Mouse (Mus musculus) lung, embryonic 16.5 days (tissue): ENCODE measurements around the gene Musk. TPM values are rescaled to one million over a fixed set of nuclear protein-coding genes. Genes with fewer than 3 reads are reported as not detected.
A peak's percentile ranks its signal among the peaks of the same experiment; 100 is the strongest.

ENCODE experiments used
- ATAC-seq: fragments of 200-750 bp; cut with Nextera tagmentation; 2 replicates; pipeline ENCODE4 v1.8.0; 2017; ENCODE audit warnings: low read depth, mild to moderate bottlenecking, moderate library complexity
- H3K27ac ChIP-seq: fragments of 300-500 bp; sonication (generic); 2 replicates; pipeline ENCODE4 v1.5.1; 2014; ENCODE audit warnings: mild to moderate bottlenecking, control low read depth, low read length
- H3K27me3 ChIP-seq: fragments of 300-500 bp; sonication (generic); 2 replicates; pipeline ENCODE4 v1.6.1; 2014; ENCODE audit warnings: low read depth, low read length, mixed read lengths; ENCODE audit not compliant: control insufficient read depth, insufficient read depth
- H3K36me3 ChIP-seq: fragments of 300-500 bp; sonication (generic); 2 replicates; pipeline ENCODE4 v1.6.1; 2014; ENCODE audit warnings: low read length; ENCODE audit not compliant: control insufficient read depth, insufficient read depth
- H3K4me1 ChIP-seq: fragments of 300-500 bp; sonication (generic); replicated peaks from 2 replicates; pipeline ENCODE4 v1.6.1; 2014; ENCODE audit warnings: low read length, mixed read lengths; ENCODE audit not compliant: control insufficient read depth, insufficient read depth
- H3K4me2 ChIP-seq: fragments of 300-500 bp; sonication (generic); 2 replicates; pipeline ENCODE4 v1.6.1; 2014; ENCODE audit warnings: low read depth, low read length, control low read depth
- H3K4me3 ChIP-seq: fragments of 300-500 bp; sonication (generic); 2 replicates; pipeline ENCODE4 v1.5.1; 2014; ENCODE audit warnings: mild to moderate bottlenecking, low read length, control low read depth
- H3K9ac ChIP-seq: fragments of 300-500 bp; sonication (generic); 2 replicates; pipeline ENCODE4 v1.6.1; 2014; ENCODE audit warnings: low read length, control low read depth
- H3K9me3 ChIP-seq: fragments of 300-500 bp; sonication (generic); 2 replicates; pipeline ENCODE4 v1.6.1; 2016; ENCODE audit warnings: low read length; ENCODE audit not compliant: control insufficient read depth
- WGBS: fragments of 180-500 bp; shearing (Covaris S2); extraction: QIAGEN DNeasy Blood & Tissue Kit; methylation state at CpG from one replicate; pipeline ENCODE4 v1.1.7; 2014; 5-methylcytosine and 5-hydroxymethylcytosine counted together
- polyA plus RNA-seq: library from polyadenylated mRNA; unstranded; fragments of >200 nt; fragmentation: Nextera tagmentation; extraction: Ambion mirVana; gene quantifications from 2 replicates; pipeline ENCODE4 v1.2.1, GENCODE M21; 2015

Gene Musk
- polyA plus RNA-seq, 1 experiment from 2014 or later = 0.06 TPM

DNA sequence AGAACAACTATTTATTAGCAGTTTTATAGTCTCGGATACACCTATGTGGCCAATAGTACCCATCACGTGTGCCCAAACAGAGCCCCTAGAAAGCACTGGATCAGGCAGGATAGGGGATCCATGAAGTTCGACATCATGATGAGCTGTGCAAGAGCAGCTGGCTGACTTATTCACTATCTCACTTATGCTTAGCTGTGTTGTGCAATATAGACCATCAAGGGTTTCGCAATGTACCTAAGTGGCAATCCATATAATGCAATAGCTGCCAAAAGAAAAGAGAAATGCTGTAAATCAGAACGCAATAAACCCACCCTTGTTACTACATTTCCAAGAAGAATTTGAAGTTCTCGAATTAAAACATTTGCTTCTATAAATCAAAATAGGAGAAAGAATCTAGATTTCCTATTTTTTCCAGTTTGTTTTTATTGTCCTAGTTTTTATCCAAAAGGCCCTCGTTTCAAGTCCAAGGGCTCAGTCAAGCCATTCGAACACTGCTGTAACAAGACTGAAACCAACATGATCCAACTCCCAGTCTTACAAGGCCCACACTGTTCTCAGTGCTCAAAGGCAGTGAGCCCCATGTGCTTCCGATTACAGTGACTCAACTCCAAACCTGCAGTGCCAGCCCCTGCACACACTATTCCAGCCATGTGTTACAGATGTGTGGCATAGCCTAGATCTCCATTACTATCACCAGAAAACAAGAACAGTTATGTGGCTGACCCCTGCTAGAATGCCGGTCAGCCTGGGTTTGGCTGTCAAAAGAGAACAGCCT lies 45.3 kb downstream of the Musk start:
- Histone ChIP-seq H3K4me1 (no peaks in the 10 kb centered on the region; the same call in 1 of the 2 replicates), H3K4me2 (no peak overlapping the region), H3K4me3 (no peak overlapping the region), H3K27ac (peak overlapping the region; percentile 70; the same call in 1 of the 2 replicates), H3K9ac (no peak overlapping the region), H3K36me3 (no peaks in the 10 kb centered on the region), H3K9me3 (no peaks in the 10 kb centered on the region), H3K27me3 (no peaks in the 10 kb centered on the region)
- 65% methylated on average over 10 of the region's 10 CpGs for WGBS
- peak; percentile 92 for ATAC-seq

DNA sequence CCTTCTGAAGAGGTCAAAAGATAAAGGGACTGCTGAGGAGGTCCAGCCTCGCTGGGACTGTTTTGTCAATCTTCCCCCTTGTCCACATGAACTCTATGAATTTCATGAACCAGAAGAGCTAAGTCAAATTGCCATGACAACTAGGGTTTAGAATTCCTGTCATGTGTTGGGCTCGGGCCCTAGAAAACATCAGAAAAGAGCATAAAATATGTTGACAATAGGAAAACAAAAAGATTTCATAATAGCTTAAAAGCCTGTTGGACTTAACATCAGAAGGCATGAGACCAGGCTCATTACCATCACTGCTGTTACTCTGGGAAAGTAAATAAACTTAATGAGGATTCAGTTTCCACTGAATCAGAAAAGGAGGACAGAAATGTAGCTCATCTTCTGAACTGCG lies 46.6 kb downstream of the Musk start:
- no peak overlapping the region for H3K27ac ChIP-seq
- 36% methylated on average over 3 of the region's 3 CpGs for WGBS
- H3K27me3 ChIP-seq = no peaks in the 10 kb centered on the region
- H3K9me3 ChIP-seq = no peaks in the 10 kb centered on the region
- ATAC-seq = peak; percentile 49; the same call in 1 of the 2 replicates
- H3K36me3 ChIP-seq = no peaks in the 10 kb centered on the region
- no peak overlapping the region for H3K9ac ChIP-seq
- no peak overlapping the region for H3K4me3 ChIP-seq
- H3K4me2 ChIP-seq = no peak overlapping the region
- H3K4me1 ChIP-seq = no peaks in the 10 kb centered on the region; the same call in 1 of the 2 replicates

DNA sequence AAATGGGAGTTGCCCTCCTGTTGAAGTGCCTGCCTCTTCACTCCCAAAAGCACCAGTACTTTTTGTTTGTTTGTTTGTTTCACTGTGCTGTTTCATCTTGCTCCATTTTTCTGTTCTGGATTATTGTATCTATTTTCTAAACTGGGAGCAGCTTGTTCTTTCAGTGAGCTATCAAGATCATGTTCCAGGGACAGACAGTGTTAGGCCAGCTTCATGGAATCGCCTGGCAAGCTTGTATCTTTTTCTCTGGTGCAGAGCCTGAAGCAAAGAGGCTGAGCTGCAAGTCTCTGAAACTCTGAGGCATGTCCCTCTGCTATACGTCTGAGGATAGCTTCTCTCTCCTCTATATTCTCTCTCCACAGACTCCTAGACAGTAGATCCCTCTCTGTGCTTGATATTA lies 50.5 kb downstream of the Musk start:
- no peak overlapping the region for H3K27ac ChIP-seq
- no peak overlapping the region for H3K9ac ChIP-seq
- no peaks in the 10 kb centered on the region for H3K9me3 ChIP-seq
- ATAC-seq = no peak
- no peaks in the 10 kb centered on the region for H3K36me3 ChIP-seq
- no peaks in the 10 kb centered on the region for H3K27me3 ChIP-seq
- no peak overlapping the region for H3K4me3 ChIP-seq
- WGBS = 60% methylated on average over 2 of the region's 2 CpGs
- H3K4me2 ChIP-seq = no peak overlapping the region
- H3K4me1 ChIP-seq = no peaks in the 10 kb centered on the region

DNA sequence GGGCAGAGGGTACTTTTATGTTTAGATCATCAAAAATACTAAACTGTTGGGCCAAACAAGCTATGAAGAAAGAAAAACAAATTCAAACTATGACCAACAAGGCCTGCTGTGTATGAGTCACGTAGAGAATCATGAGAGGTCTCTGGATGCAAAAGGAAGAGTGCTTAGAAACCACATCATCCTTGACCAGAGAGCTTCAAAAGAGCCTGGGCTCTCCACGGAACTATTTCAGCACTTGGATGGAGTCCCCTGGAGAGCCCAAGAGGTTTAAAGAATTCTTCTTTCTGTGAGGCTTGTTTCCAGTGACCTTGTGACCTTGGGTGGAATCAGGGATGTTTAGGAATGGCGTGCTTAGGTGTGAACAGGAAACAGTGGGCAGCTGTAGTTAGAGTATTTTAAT lies 53.5 kb downstream of the Musk start:
- H3K36me3 ChIP-seq = no peaks in the 10 kb centered on the region
- H3K27ac ChIP-seq = no peak overlapping the region
- no peak overlapping the region for H3K9ac ChIP-seq
- H3K4me1 ChIP-seq = no peaks in the 10 kb centered on the region
- no peak overlapping the region for H3K4me3 ChIP-seq
- H3K4me2 ChIP-seq = no peak overlapping the region
- no peaks in the 10 kb centered on the region for H3K27me3 ChIP-seq
- no peak for ATAC-seq
- 25% methylated on average over 3 of the region's 3 CpGs for WGBS
- no peaks in the 10 kb centered on the region for H3K9me3 ChIP-seq

DNA sequence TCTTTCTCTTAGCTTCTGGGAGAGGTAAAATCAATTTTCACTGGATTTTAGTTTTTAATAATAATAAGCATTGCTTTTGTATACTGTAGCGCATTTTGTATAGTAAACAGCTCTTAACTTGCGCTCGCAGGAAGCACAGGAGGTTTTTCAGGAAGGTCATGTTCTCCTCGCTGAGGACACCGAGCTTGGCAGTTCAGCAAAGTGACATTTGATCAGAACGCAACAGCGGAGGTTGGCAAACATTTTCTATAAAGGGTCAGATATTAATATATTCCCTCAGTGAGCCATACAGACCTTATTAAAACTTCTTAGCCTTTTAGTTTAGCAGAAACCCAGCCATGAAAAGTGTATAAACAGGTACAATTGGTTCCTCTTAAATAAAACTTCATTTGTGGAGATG lies 64.4 kb downstream of the Musk start:
- no peak overlapping the region for H3K4me2 ChIP-seq
- H3K9ac ChIP-seq = no peak overlapping the region
- no peaks in the 10 kb centered on the region for H3K27me3 ChIP-seq
- no peaks in the 10 kb centered on the region for H3K4me1 ChIP-seq
- H3K9me3 ChIP-seq = no peaks in the 10 kb centered on the region
- H3K4me3 ChIP-seq = no peak overlapping the region
- H3K27ac ChIP-seq = no peak overlapping the region
- no peak for ATAC-seq
- H3K36me3 ChIP-seq = no peaks in the 10 kb centered on the region
- 78% methylated on average over 7 of the region's 7 CpGs for WGBS

DNA sequence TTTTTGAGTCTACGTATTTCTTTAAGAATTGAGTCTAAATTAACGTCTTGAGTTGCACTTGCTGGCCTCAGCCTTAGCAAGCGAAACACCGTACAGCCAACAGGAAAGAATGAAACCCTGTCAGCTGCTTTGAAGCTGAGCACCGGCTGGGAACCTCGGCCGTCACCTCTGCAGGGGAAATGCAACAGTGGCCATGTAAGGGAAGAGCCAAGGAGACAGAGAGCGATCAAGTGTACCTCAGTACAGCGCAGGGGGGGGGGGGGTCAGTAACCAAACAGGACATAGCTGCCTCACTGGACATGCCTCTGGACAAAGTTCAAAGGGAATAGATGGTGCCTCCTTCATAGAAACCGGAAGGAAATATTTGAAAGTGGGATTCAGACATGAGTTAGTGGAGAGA lies 65.4 kb downstream of the Musk start:
- 56% methylated on average over 10 of the region's 10 CpGs for WGBS
- ATAC-seq = no peak
- H3K27me3 ChIP-seq = no peaks in the 10 kb centered on the region
- H3K27ac ChIP-seq = no peak overlapping the region
- no peaks in the 10 kb centered on the region for H3K4me1 ChIP-seq
- no peaks in the 10 kb centered on the region for H3K9me3 ChIP-seq
- no peak overlapping the region for H3K4me2 ChIP-seq
- no peaks in the 10 kb centered on the region for H3K36me3 ChIP-seq
- no peak overlapping the region for H3K9ac ChIP-seq
- no peak overlapping the region for H3K4me3 ChIP-seq

DNA sequence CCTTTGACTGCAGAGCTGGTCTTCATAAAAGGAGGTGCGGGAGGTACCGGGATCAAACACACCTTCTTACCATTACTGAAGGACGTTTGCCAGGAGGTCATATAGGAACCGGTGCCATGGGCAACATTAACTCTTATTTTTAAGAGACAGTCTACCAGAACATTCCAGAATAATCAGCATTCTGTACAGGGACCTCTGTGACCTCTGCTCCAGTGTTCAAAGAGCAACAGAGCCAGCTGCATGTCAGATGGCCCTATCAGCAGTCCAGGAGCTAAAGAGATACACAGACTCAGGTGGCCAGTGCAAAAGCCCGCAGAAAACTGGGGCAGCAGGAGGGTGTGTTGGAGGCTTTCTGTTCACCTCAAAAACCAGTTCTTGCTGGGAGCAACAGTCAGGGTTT lies 65.8 kb downstream of the Musk start:
- no peaks in the 10 kb centered on the region for H3K36me3 ChIP-seq
- H3K27ac ChIP-seq = no peak overlapping the region
- no peaks in the 10 kb centered on the region for H3K4me1 ChIP-seq
- no peak overlapping the region for H3K4me2 ChIP-seq
- no peak overlapping the region for H3K4me3 ChIP-seq
- 53% methylated on average over 5 of the region's 5 CpGs for WGBS
- H3K9ac ChIP-seq = no peak overlapping the region
- H3K9me3 ChIP-seq = no peaks in the 10 kb centered on the region
- no peaks in the 10 kb centered on the region for H3K27me3 ChIP-seq
- no peak for ATAC-seq

DNA sequence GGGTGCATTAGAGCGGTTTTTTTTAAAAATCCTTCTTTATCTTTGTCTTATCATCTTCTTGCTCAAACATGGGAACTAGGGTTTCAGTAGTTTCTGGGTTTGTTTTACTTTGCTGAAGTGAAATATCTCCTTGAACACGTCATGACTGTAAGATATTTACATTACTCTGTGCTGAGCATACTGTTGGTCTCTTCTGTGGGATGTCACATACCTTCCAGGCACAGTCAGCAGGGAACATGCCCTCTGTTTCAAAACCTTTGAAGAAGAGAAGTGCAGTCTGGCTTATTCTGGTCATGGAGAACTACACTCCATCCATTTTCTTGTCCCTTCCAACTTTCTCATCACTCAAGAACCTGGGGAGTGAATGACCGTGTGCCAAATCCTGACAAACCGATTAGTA lies 73.2 kb downstream of the Musk start:
- 62% methylated on average over 4 of the region's 4 CpGs for WGBS

DNA sequence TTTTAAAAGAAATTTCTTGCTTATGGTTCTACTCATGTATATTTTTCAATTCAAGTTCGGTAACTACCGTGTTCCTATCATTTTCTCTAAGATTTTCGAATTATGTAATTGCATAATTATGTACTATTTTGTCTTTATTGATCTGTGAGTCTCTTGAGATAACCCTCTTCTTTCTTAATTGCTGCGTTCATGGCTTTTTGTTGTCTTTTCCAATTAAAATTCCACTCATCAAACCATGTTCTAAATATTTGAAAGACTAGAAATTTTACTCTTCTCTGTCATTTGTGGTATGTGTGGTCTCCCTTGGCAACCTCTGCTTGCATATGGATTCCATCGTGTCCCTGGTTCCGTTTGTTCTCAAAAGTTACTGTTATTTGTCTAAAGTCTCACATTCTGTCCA lies 79.6 kb downstream of the Musk start:
- ATAC-seq = no peak
- no peak overlapping the region for H3K9ac ChIP-seq
- H3K27ac ChIP-seq = no peak overlapping the region
- no peaks in the 10 kb centered on the region for H3K4me1 ChIP-seq
- H3K27me3 ChIP-seq = no peaks in the 10 kb centered on the region
- H3K9me3 ChIP-seq = no peaks in the 10 kb centered on the region
- 69% methylated on average over 6 of the region's 6 CpGs for WGBS
- no peaks in the 10 kb centered on the region for H3K36me3 ChIP-seq
- H3K4me2 ChIP-seq = no peak overlapping the region
- no peak overlapping the region for H3K4me3 ChIP-seq

More for the DNA sequence above, 73.2 kb downstream of the Musk start:
- no peak overlapping the region for H3K27ac ChIP-seq
- H3K9ac ChIP-seq = no peak overlapping the region
- no peak for ATAC-seq
- H3K36me3 ChIP-seq = no peaks in the 10 kb centered on the region
- no peaks in the 10 kb centered on the region for H3K27me3 ChIP-seq
- no peaks in the 10 kb centered on the region for H3K9me3 ChIP-seq
- no peak overlapping the region for H3K4me3 ChIP-seq
- no peaks in the 10 kb centered on the region for H3K4me1 ChIP-seq
- H3K4me2 ChIP-seq = no peak overlapping the region
